Comparison of ENCODE assay signal across 26 mouse cellular contexts in the genomic region with DNA sequence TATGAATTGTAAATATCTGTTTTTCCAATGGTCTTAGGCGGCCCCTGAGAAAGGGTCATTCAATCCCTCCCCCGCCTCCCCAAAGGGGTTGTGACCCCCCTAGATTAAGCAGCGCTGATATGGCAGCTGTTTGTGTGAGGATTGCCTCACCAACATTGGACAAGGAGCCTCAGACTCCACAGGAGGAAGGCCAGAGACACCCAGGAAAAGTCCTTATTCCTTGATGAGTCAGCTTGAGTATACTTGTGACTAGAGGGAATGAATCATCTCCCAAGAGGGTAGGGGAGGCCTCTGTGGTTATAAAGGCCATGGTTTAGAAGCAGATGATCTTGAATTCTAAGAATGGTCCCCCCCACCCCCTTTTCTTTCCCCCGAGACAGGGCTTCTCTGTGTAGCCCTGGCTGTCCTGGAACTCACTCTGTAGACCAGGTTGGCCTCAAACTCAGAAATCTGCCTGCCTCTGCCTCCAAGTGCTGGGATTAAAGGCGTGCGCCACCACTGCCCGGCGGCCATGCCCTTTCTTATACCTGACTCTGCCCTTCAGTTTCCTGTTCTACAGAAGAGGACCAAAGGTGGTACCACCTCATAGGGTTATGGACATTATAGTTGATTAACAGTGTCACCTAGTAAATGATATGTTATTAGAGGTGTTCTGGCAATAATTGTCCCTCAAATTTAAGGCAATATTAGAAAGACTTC. TPM values are rescaled to one million over a fixed set of nuclear protein-coding genes. Genes with fewer than 3 reads are reported as not detected.
DNase-seq lines count a peak whose midpoint lies in the region; ATAC-seq lines count a peak whose summit lies in the region.
"Had no signal": no experiment of that assay in that cellular context is flagged by ENCODE, and none has a peak within 500 bp of the region (broad histone marks: within the 10 kb centered on the region; RNA-seq: fewer than 3 reads in every experiment).

No protein-coding gene starts in this region.

- ATAC-seq in liver, embryonic 13.5 days (ENCODE audit: low read depth): no peak
- no peak for ATAC-seq in midbrain, embryonic 13.5 days
- ATAC-seq: activated CD4-positive, CD25-positive, alpha-beta regulatory T cell, adult 4 months; forebrain, postnatal 0 days; inflammation-experienced regulatory T-cells, adult 6 months had no signal

- no peak overlapping the region for H3K9ac ChIP-seq in liver, embryonic 13.5 days
- H3K9ac ChIP-seq in midbrain, embryonic 13.5 days (replicated peaks): no peak overlapping the region
- H3K9ac ChIP-seq: forebrain, postnatal 0 days; heart, embryonic 13.5 days; hindbrain, embryonic 15.5 days; midbrain, embryonic 12.5 days; neural tube, embryonic 15.5 days; stomach, embryonic 15.5 days had no signal

- no peak overlapping the region for H3K4me2 ChIP-seq in liver, embryonic 13.5 days
- no peak overlapping the region for H3K4me2 ChIP-seq in midbrain, embryonic 13.5 days (replicated peaks)
- H3K4me2 ChIP-seq: hindbrain, embryonic 15.5 days; midbrain, embryonic 12.5 days; neural tube, embryonic 15.5 days; stomach, embryonic 15.5 days had no signal

- no peaks in the 10 kb centered on the region for H3K27me3 ChIP-seq in liver, embryonic 13.5 days
- H3K27me3 ChIP-seq in midbrain, embryonic 13.5 days: peaks cover 10% of the 10 kb centered on the region
- H3K27me3 ChIP-seq: heart, embryonic 13.5 days; hindbrain, embryonic 15.5 days; megakaryocyte, embryonic 14.5 days; neural tube, embryonic 15.5 days; stomach, embryonic 15.5 days had no signal

- no peak for DNase-seq in liver, embryonic 13.5 days
- no peak for DNase-seq in liver
- DNase-seq in 416B (ENCODE audit: low read depth): peak; percentile 38
- DNase-seq in NIH3T3 (ENCODE audit: low read depth): peak; percentile 79
- no peak for DNase-seq in yolk sac, embryonic 10.5 days (ENCODE audit: low spot score)
- no peak for DNase-seq in spleen, postnatal 4 days (ENCODE audit: low spot score in 2 of 2)
- DNase-seq: forebrain, postnatal 0 days; heart, postnatal 10 days; kidney, postnatal 4 days; left cerebral cortex, postnatal 4 days; lung, postnatal 4 days; retina, postnatal 1 day; right cerebral cortex, postnatal 14 days; thymus, postnatal 25 days had no signal

- WGBS in liver, embryonic 13.5 days (ENCODE audit: insufficient replicate concordance): 76% methylated on average over 8 of the region's 8 CpGs
- WGBS in midbrain, embryonic 13.5 days: 92% methylated on average over 8 of the region's 8 CpGs

- H3K4me3 ChIP-seq in liver, embryonic 13.5 days (replicated peaks): no peak overlapping the region
- H3K4me3 ChIP-seq in midbrain, embryonic 13.5 days (replicated peaks): no peak overlapping the region
- H3K4me3 ChIP-seq: erythroblast, embryonic 14.5 days; heart, embryonic 13.5 days; hindbrain, embryonic 10.5 days; hindbrain, embryonic 15.5 days; megakaryocyte, embryonic 14.5 days; midbrain, embryonic 12.5 days; neural tube, embryonic 15.5 days; stomach, embryonic 15.5 days had no signal

- no peaks in the 10 kb centered on the region for H3K9me3 ChIP-seq in liver, embryonic 13.5 days (replicated peaks)
- H3K9me3 ChIP-seq in midbrain, embryonic 13.5 days: no peaks in the 10 kb centered on the region
- H3K9me3 ChIP-seq: heart, embryonic 13.5 days; hindbrain, embryonic 10.5 days; hindbrain, embryonic 15.5 days; megakaryocyte, embryonic 14.5 days; midbrain, embryonic 12.5 days; neural tube, embryonic 15.5 days; stomach, embryonic 15.5 days had no signal

- peaks cover 33% of the 10 kb centered on the region for H3K4me1 ChIP-seq in liver, embryonic 13.5 days (replicated peaks)
- peaks cover 11% of the 10 kb centered on the region for H3K4me1 ChIP-seq in midbrain, embryonic 13.5 days (replicated peaks)
- H3K4me1 ChIP-seq: midbrain, embryonic 12.5 days; stomach, embryonic 15.5 days had no signal

- H3K27ac ChIP-seq in liver, embryonic 13.5 days: peak overlapping the region; percentile 58; the same call in 1 of the 2 replicates
- no peak overlapping the region for H3K27ac ChIP-seq in midbrain, embryonic 13.5 days
- H3K27ac ChIP-seq: hindbrain, embryonic 10.5 days; kidney, postnatal 0 days; midbrain, embryonic 12.5 days; neural tube, embryonic 15.5 days; stomach, embryonic 15.5 days had no signal

- H3K36me3 ChIP-seq in liver, embryonic 13.5 days: peaks cover 7% of the 10 kb centered on the region; the same call in 1 of the 2 replicates
- H3K36me3 ChIP-seq in midbrain, embryonic 13.5 days: no peaks in the 10 kb centered on the region
- H3K36me3 ChIP-seq: heart, embryonic 13.5 days; hindbrain, embryonic 10.5 days; hindbrain, embryonic 15.5 days; midbrain, embryonic 12.5 days; neural tube, embryonic 15.5 days; stomach, embryonic 15.5 days had no signal

RNA-seq across cellular contexts. Expression of a gene that starts 1.6 kb away (rescaled TPM):
- 41.6 and 52.0 TPM in 2 replicates for polyA plus RNA-seq in liver, embryonic 13.5 days (2015; fragmentation: Nextera tagmentation; extraction: Ambion mirVana)
- polyA plus RNA-seq in midbrain, embryonic 13.5 days (2015; fragmentation: Nextera tagmentation; extraction: Ambion mirVana): 10.9 and 11.2 TPM in 2 replicates

Comparison
In these comparisons a context has a peak if more than half of its experiments do, and no peak if none do; other contexts are left out.
1. DNase-seq: peak in 416B (single experiment) and NIH3T3 (single experiment); none in liver, embryonic 13.5 days (single experiment), liver (single experiment), yolk sac, embryonic 10.5 days (single experiment) and spleen, postnatal 4 days (0 of 2).